Mouse (Mus musculus) cerebellum, adult 11-12 months (tissue): Measurements from ENCODE around the gene Plcxd2.

Experiments used
- DNase-seq: peaks from one replicate; pipeline ENCODE4 v3.0.0; 2022

Gene Plcxd2

DNA sequence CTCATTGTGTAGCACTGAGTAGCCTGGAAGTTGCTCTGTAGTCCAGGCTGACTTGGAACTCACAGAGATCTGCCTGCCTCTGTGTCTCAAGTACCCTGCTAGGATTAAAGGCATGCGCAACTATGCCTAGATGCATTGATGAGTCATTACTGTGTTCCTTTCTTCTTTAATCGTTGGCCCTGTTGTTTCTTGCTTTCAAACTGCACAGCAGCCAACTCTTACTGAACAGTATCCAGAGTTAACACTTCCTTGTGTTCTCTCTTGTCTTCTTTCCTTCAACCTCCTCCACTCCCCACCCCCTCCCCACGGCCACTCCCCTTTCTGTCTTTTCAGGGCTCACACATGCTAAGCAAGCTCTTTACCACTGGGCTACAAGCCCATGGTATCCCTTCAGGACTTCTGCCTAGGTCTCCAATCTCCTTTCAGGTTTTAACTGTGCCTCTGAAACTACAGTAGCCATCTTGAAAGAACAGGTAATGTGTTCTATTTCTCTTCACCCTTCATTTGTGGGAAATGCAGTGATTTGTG, 74.0 kb downstream of the Plcxd2 start:
- DNase-seq: no peak

DNA sequence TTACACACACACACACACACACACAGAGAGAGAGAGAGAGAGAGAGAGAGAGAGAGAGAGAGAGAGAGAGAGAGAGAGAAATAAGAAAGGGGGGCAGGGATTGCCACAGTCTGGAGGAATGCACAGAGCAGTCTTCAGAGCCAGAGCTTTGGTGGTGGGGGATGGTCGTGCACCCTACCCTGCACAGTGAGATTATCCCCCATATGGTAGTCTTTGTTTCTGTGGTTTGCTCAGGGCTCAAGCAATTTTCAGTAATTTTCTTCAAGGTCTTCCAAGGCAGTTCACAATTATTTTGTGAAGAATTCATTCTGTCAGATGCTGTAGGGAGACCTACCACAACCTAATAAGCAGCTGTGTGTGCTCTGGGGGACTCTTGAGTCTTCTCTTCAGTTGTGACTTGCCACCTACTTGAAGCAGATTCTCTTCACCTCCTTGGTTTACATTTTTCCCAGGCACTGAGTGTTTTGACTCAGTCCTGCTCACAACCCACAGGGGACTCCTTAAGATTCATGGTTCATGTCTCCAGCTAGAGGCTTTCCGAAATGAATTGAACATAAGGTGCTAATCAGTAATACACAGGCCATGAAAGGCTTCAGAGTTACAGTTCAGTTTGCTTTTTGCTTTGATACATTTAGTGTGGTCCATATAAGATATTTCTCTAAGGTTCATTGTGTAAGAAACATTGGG, 75.2 kb downstream of the Plcxd2 start:
- DNase-seq: no peak

DNA sequence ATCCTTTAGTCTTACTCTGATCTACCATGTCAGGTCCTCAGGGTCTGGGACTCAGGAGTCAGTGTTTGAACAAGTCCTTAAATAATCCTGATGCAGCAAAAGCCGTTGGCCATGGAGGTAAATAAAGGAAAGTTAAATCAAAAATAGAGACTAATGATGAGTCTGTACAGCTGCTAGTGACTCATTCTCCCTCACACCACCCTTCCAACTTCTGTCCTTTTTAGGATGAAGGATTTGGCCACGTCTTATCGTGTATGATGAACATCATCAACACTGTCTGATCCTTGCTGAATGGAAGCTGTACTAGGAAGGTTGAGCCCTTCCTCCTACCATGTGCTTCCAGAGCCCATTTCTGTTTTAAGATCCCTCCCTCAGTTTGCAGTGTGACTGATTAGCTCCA, 79.7 kb downstream of the Plcxd2 start:
- DNase-seq: no peak

DNA sequence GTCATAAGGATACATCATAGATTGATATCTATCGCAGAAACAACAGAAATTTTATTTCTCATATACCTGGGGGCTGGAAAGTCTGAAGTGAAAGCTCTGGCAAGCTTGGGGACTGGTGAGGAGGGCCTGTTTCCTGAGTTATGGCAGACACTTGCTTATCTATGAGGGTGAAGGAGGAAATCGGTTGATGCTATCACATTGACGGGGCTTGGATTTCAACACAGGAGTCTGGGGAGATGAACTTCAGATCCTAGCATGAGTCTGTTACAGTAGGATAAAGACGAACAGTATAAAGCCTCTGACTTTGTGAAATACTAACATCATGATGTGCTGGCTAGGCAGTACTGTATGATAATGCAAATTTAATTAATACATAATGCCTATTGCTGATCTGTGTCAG, 81.9 kb downstream of the Plcxd2 start:
- no peak for DNase-seq

DNA sequence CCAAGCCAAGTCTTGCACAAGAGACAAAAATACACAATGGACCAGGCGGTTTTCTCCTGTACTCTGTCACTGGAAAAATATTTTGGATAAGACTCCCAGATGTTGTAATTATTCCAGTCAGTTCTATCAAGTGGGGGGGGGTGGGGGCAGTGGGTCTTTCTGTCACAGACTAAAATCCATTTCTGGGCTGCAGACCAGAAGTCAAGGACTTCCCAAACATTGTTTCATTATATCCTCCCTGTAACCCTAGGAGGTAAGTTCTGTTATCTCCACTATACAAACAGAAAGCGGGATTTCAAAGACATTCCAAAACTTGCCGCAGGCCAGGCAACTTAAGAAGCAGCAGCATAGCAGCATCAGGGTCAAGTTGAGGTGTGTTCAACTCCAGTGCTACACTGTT, 82.4 kb downstream of the Plcxd2 start:
- DNase-seq: no peak

DNA sequence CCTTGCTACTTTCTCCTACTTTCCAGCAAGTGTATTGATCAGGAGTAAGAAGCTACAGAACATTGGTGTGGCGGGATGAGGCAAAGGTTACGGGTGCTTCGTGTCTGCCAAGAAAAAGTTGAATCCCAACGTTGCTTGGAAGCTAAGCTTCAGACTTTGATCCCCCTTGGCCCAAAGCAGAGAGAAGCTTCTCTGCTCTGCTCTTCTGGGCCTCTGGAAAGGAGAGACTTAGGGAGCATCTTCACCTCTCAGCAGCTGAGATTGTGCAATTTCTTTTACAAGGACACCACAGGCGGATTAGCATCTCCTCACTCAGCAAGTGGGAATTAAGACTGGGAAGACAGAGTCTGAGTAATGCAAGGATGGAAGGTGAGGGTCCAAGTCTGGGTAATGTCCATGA, 83.1 kb downstream of the Plcxd2 start:
- DNase-seq: no peak

DNA sequence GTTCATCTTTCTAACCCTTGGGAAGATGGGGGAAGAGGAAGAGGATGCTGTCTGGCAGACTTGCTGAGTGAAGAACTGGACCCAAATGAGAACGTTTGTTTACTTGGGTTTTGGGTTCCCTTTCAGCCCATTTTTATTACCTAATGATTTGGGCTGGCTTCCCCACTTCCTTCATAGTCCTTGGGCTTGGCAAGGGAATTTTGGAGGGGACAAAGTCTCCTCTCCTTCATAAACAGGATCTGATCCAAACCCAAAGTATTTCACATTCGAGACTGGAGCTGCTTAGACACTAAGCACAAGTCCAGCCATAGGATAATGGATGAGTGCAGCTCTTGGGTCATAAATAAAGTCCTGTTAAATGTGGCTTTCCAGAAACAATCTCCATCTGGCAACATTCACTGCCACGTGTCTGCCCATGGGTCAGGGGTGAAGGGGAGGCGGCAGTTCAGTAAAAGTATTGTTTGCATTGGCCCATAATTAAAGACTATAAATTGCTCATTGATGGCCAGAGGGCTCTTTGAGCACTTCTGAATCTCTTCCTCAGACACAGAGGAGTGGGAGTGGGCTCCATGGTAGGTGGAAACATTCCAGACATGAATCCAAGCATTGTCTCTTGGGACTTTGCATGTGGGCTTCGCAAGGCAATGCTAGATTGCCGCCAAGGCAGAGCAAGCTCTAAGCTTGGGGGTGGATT, 86.1 kb downstream of the Plcxd2 start:
- no peak for DNase-seq

DNA sequence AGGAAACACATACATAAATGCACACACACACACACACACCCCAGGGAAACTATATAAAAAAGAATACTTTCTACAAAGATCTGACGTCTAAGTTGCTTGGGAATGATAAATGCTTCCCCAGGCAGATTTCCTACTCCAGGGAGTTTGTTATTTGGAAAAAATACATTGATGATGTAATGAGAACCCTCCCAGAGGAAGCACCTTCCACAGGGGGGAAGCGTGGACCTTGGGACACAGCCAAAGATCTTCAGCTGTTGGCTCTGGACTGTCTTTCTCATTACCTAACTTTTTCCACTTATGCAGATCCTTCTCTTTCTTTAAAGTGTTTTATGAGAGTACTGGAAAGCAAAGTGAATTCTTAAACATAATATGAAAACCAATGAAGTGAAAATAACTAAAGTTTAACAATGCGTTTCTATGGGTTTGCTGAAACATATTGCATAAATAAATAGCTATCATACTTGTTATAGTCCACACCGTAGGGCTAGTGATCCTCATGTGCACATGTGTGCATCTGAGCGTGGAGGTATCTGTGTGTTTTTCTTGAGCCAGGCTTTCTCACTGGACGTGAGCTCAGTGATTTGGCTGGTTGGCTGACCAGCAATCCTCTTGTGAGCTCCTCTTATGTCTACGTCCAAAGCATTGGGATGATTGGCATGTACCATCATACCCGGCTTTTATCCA, 87.3 kb downstream of the Plcxd2 start:
- no peak for DNase-seq

DNA sequence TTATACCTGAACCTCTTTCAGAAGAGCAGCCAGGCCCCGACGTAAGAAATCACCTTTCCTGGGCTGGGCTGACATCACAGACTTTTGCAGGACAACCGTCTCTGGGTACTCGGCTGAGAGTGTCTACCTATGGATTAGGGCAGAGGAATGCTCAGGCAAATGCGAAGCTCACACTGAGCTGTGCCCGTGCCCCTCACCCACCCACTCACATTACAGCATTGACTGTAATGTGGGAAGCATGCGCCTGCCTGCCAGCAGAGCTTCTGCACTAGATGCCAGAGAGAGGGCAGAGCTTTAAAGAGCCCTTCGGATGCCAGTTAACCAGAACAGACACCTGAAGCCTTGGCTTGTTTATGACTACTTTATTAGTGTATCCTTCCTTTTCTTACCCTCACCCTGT, 90.4 kb downstream of the Plcxd2 start:
- DNase-seq: no peak
